Mouse (Mus musculus): ENCODE measurements around the gene Gm4952.

Gene Gm4952

GRCm38 (mm10) chr19:12599674-12600073 is at the start of gene Gm4952:
Gene Gm4952 (plus strand): TSS chr19:12599974.
- no peak for DNase-seq (ENCODE audit: low spot score in 2 of 2)

GRCm38 (mm10) chr19:12550005-12550942 is 49.5 kb upstream of the Gm4952 start:
- no peak for DNase-seq (ENCODE audit: low spot score in 2 of 2)

- no peak for DNase-seq (ENCODE audit: low spot score in 2 of 2)
Measured at GRCm38 (mm10) chr19:12556293-12556692, 43.5 kb upstream of the Gm4952 start.

GRCm38 (mm10) chr19:12558219-12558618 is 41.6 kb upstream of the Gm4952 start:
- no peak for DNase-seq (ENCODE audit: low spot score in 2 of 2)

GRCm38 (mm10) chr19:12564197-12564596 is 35.6 kb upstream of the Gm4952 start:
- DNase-seq (ENCODE audit: low spot score in 2 of 2), result no peak

GRCm38 (mm10) chr19:12567011-12567410 is 32.8 kb upstream of the Gm4952 start:
- no peak for DNase-seq (ENCODE audit: low spot score in 2 of 2)

- DNase-seq (ENCODE audit: low spot score in 2 of 2), result no peak
Measured at GRCm38 (mm10) chr19:12570866-12571265, 28.9 kb upstream of the Gm4952 start.

GRCm38 (mm10) chr19:12571687-12572086 is 28.1 kb upstream of the Gm4952 start:
- no peak for DNase-seq (ENCODE audit: low spot score in 2 of 2)

- no peak for DNase-seq (ENCODE audit: low spot score in 2 of 2)
Measured at GRCm38 (mm10) chr19:12572614-12573265, 27.0 kb upstream of the Gm4952 start.

- DNase-seq (ENCODE audit: low spot score in 2 of 2), result peak; percentile 90 to 92
Measured at GRCm38 (mm10) chr19:12573266-12574011, 26.3 kb upstream of the Gm4952 start.

- peak; percentile 40 to 72 for DNase-seq (ENCODE audit: low spot score in 2 of 2)
Measured at GRCm38 (mm10) chr19:12574012-12574407, 25.8 kb upstream of the Gm4952 start.

- DNase-seq (ENCODE audit: low spot score in 2 of 2), result peak in 1 of 2 experiments; percentile 66
Measured at GRCm38 (mm10) chr19:12575107-12575506, 24.7 kb upstream of the Gm4952 start.

- DNase-seq (ENCODE audit: low spot score in 2 of 2), result no peak
Measured at GRCm38 (mm10) chr19:12575514-12575913, 24.3 kb upstream of the Gm4952 start.

- no peak for DNase-seq (ENCODE audit: low spot score in 2 of 2)
Measured at GRCm38 (mm10) chr19:12576639-12577038, 23.1 kb upstream of the Gm4952 start.

GRCm38 (mm10) chr19:12585310-12585709 is 14.5 kb upstream of the Gm4952 start:
- no peak for DNase-seq (ENCODE audit: low spot score in 2 of 2)

- peak; percentile 64 to 74 for DNase-seq (ENCODE audit: low spot score in 2 of 2)
Measured at GRCm38 (mm10) chr19:12591908-12592307, 7.9 kb upstream of the Gm4952 start.

GRCm38 (mm10) chr19:12595135-12595529 is 4.6 kb upstream of the Gm4952 start:
- DNase-seq (ENCODE audit: low spot score in 2 of 2), result no peak

- peak; percentile 28 to 71 for DNase-seq (ENCODE audit: low spot score in 2 of 2)
Measured at GRCm38 (mm10) chr19:12595530-12596289, 4.1 kb upstream of the Gm4952 start.

- no peak for DNase-seq (ENCODE audit: low spot score in 2 of 2)
Measured at GRCm38 (mm10) chr19:12596290-12597072, 3.3 kb upstream of the Gm4952 start.

- DNase-seq (ENCODE audit: low spot score in 2 of 2), result no peak
Measured at GRCm38 (mm10) chr19:12597073-12597405, 2.7 kb upstream of the Gm4952 start.

GRCm38 (mm10) chr19:12598674-12599073 is 1.1 kb upstream of the Gm4952 start:
- DNase-seq (ENCODE audit: low spot score in 2 of 2), result no peak

Data from spleen, postnatal 4 days (tissue).